ENCODE assay signal across 10 mouse cellular contexts in the genomic region with DNA sequence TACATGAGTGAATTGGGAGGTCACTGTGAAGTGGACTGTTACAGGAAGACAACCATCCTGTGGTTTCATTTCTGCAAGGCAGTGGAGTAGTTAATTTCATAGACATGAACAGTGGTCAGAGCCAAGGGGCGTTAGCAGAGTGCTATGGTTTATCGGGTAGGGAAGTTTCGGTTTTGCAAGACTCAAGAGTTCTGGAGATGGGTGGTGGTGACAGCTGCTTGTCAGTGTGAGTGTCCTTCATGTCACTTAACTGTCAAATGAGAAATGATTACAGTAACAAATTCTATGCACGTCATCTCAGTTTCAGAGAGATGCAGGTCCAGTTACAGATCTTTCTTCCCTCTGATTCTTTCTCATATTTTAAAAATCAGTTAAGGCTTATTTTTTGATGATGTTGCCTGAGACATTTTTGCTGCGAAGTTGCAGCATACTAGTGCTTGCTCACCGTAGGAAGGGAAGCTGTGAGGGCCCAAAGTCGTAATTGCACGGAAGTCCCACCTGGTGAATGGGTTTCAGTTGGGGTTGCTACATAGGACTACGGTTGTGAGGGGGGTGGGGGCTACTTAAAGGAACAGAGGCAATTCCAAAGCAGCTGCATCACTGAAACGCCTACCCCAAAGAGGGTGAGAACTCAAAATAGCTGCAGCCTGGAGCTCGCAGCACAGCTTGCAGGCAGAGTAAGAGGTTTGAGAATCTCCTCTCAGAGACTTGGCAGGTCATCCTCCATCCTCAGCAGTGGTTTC. TPM values are rescaled to one million over a fixed set of nuclear protein-coding genes. Genes with fewer than 3 reads are reported as not detected.
DNase-seq lines count a peak whose midpoint lies in the region; ATAC-seq and TF ChIP-seq lines count a peak whose summit lies in the region.
"Had no signal": no experiment of that assay in that cellular context is flagged by ENCODE, and none has a peak within 500 bp of the region (broad histone marks: within the 10 kb centered on the region; RNA-seq: fewer than 3 reads in every experiment).

No protein-coding gene starts in this region.

- no peak overlapping the region for H3K27ac ChIP-seq in heart, embryonic 10.5 days
- H3K27ac ChIP-seq in liver, embryonic 15.5 days (replicated peaks), result no peak overlapping the region; the same call in 1 of the 2 replicates
- peak overlapping the region; percentile 13 for H3K27ac ChIP-seq in small intestine, adult 2 months (ENCODE audit: insufficient read depth, low read depth, low read length)
- no peak overlapping the region for H3K27ac ChIP-seq in hindbrain, embryonic 14.5 days

- 48% methylated on average over 11 of the region's 11 CpGs for WGBS in heart, embryonic 10.5 days
- 20% methylated on average over 11 of the region's 11 CpGs for WGBS in liver, embryonic 15.5 days (ENCODE audit: insufficient replicate concordance)
- WGBS in small intestine, adult 2 months, result 46% methylated on average over 11 of the region's 11 CpGs
- WGBS in hindbrain, embryonic 14.5 days, result 82% methylated on average over 11 of the region's 11 CpGs

- H3K4me3 ChIP-seq in heart, embryonic 10.5 days, result peak overlapping the region; percentile 32
- H3K4me3 ChIP-seq in G1E (ENCODE audit: low read depth, low read length), result peak overlapping the region; percentile 52
- 0 out of 2 replicates have a peak overlapping the region, but pooled peaks have one; percentile 1 for H3K4me3 ChIP-seq in liver, embryonic 15.5 days (replicated peaks)
- H3K4me3 ChIP-seq in small intestine, adult 2 months (ENCODE audit: low read depth, low read length), result peak overlapping the region; percentile 20; the same call in 1 of the 2 replicates
- no peak overlapping the region for H3K4me3 ChIP-seq in hindbrain, embryonic 14.5 days (replicated peaks; ENCODE audit: low read length)

- no peaks in the 10 kb centered on the region for H3K9me3 ChIP-seq in heart, embryonic 10.5 days
- H3K9me3 ChIP-seq in G1E (replicated peaks), result peaks cover 4% of the 10 kb centered on the region
- no peaks in the 10 kb centered on the region for H3K9me3 ChIP-seq in liver, embryonic 15.5 days (replicated peaks)
- no peaks in the 10 kb centered on the region for H3K9me3 ChIP-seq in hindbrain, embryonic 14.5 days (ENCODE audit: control insufficient read depth, low read length)

- peak; percentile 59 for ATAC-seq in G1E (ENCODE audit: extremely low read depth, insufficient number of reproducible peaks, low FRiP score, poor library complexity, severe bottlenecking)
- 0 out of 2 replicates have a peak, but pooled peaks have one; percentile 40 for ATAC-seq in liver, embryonic 15.5 days (ENCODE audit: insufficient read depth)
- ATAC-seq in hindbrain, embryonic 14.5 days (ENCODE audit: low FRiP score), result no peak

- TF ChIP-seq POLR2A in small intestine, adult 2 months (IDR thresholded peaks at IDR 0.05; ENCODE audit: low read depth, low read length), result no peak

- H3K4me1 ChIP-seq in heart, embryonic 10.5 days, result peaks cover 22% of the 10 kb centered on the region
- H3K4me1 ChIP-seq in G1E (ENCODE audit: insufficient read depth, low read depth, low read length), result peaks cover 70% of the 10 kb centered on the region
- H3K4me1 ChIP-seq in liver, embryonic 15.5 days (replicated peaks), result peaks cover 7% of the 10 kb centered on the region; the same call in 1 of the 2 replicates
- peaks cover 13% of the 10 kb centered on the region; the same call in 1 of the 2 replicates for H3K4me1 ChIP-seq in small intestine, adult 2 months (ENCODE audit: control insufficient read depth, insufficient read depth, insufficient read length, low read length)
- H3K4me1 ChIP-seq in hindbrain, embryonic 14.5 days (replicated peaks; ENCODE audit: control insufficient read depth, insufficient read depth, low read length), result no peaks in the 10 kb centered on the region

- H3K27me3 ChIP-seq in heart, embryonic 10.5 days (ENCODE audit: insufficient read depth, poor library complexity, severe bottlenecking), result no peaks in the 10 kb centered on the region
- H3K27me3 ChIP-seq in G1E (ENCODE audit: insufficient read depth, low read length), result no peaks in the 10 kb centered on the region
- no peaks in the 10 kb centered on the region for H3K27me3 ChIP-seq in liver, embryonic 15.5 days
- no peaks in the 10 kb centered on the region for H3K27me3 ChIP-seq in small intestine, adult 2 months (ENCODE audit: control insufficient read depth, insufficient read depth, low read length)
- H3K27me3 ChIP-seq in hindbrain, embryonic 14.5 days (ENCODE audit: control insufficient read depth, insufficient read depth, low read length), result no peaks in the 10 kb centered on the region

- H3K9ac ChIP-seq in liver, embryonic 15.5 days, result no peak overlapping the region
- no peak overlapping the region for H3K9ac ChIP-seq in hindbrain, embryonic 14.5 days

- DNase-seq in heart, embryonic 10.5 days (ENCODE audit: low spot score), result no peak
- no peak for DNase-seq in heart, adult 8-10 months (ENCODE audit: low spot score)
- DNase-seq in G1E (ENCODE audit: low spot score), result no peak
- no peak for DNase-seq in hindbrain, embryonic 14.5 days (ENCODE audit: low spot score)
- DNase-seq in embryo, embryonic 10.5 days (ENCODE audit: low spot score), result no peak
- DNase-seq in cerebellum, adult 9-11 months, result no peak
- DNase-seq: cerebellum, adult 11 months; left cerebral cortex, postnatal 4 days had no signal

- peak overlapping the region; percentile 41 for H3K4me2 ChIP-seq in liver, embryonic 15.5 days
- H3K4me2 ChIP-seq in hindbrain, embryonic 14.5 days (replicated peaks), result no peak overlapping the region

- TF ChIP-seq CTCF in G1E (IDR thresholded peaks at IDR 0.05; ENCODE audit: low read depth, low read length), result no peak
- TF ChIP-seq CTCF in small intestine, adult 2 months (IDR thresholded peaks at IDR 0.05; ENCODE audit: extremely low read depth, insufficient read length, insufficient replicate concordance, low read depth, low read length), result no peak

- H3K36me3 ChIP-seq in heart, embryonic 10.5 days, result no peaks in the 10 kb centered on the region
- peaks cover 15% of the 10 kb centered on the region for H3K36me3 ChIP-seq in G1E (replicated peaks)
- no peaks in the 10 kb centered on the region for H3K36me3 ChIP-seq in liver, embryonic 15.5 days (replicated peaks)
- H3K36me3 ChIP-seq in small intestine, adult 2 months (ENCODE audit: control insufficient read depth, insufficient read depth, low read length), result no peaks in the 10 kb centered on the region; the same call in 1 of the 2 replicates
- H3K36me3 ChIP-seq in hindbrain, embryonic 14.5 days (replicated peaks; ENCODE audit: control insufficient read depth, insufficient read depth), result no peaks in the 10 kb centered on the region

RNA-seq across cellular contexts. Expression of gene Cers6, which starts 46.7 kb away (rescaled TPM):
- 23.5 and 28.8 TPM in 2 replicates for polyA plus RNA-seq in heart, embryonic 10.5 days (2016; fragmentation: Nextera tagmentation; extraction: Ambion mirVana)
- 10 to 100 TPM in 1 of 4 experiments, 1 to 10 TPM in 3; 4.4 to 11.7 (median 7.1) TPM for total RNA-seq in heart, adult 8-10 months (2022)
- total RNA-seq in G1E (2014; fragmentation: Nextera tagmentation) (92.4 and 103 TPM in 2 replicates), G1E (2017) (51.5 and 55.7 TPM in 2 replicates)
- 14.8 and 19.7 TPM in 2 replicates for polyA plus RNA-seq in G1E (2012)
- polyA plus RNA-seq in liver, embryonic 15.5 days (2015; fragmentation: Nextera tagmentation; extraction: Ambion mirVana), result 8.4 and 10.9 TPM in 2 replicates
- polyA plus RNA-seq in small intestine, adult 2 months (2012; rRNA removed), result 9.7 and 19.4 TPM in 2 replicates
- polyA plus RNA-seq in hindbrain, embryonic 14.5 days (2014; fragmentation: Nextera tagmentation; extraction: Ambion mirVana), result 80.1 and 81.4 TPM in 2 replicates
